Mouse (Mus musculus) forebrain, embryonic 12.5 days (tissue): ENCODE measurements at regions not wholly inside any gene's neighbourhood (a gene's known extent, or its start where the extent isn't known, plus 50 kb on each side); places are given as distances from the start of the nearest gene placed in this dataset.

Source experiments
- ATAC-seq: fragments of 200-750 bp; cut with Nextera tagmentation; 2 replicates; pipeline ENCODE4 v1.8.0; 2017; ENCODE audit warnings: moderate TSS enrichment; ENCODE audit not compliant: low FRiP score
- H3K27ac ChIP-seq: fragments of 300-500 bp; sonication (generic); 2 replicates; pipeline ENCODE4 v1.5.1; 2016; ENCODE audit warnings: mild to moderate bottlenecking
- H3K27me3 ChIP-seq: fragments of 300-500 bp; sonication (generic); 2 replicates; pipeline ENCODE4 v1.6.1; 2016; ENCODE audit warnings: mild to moderate bottlenecking
- H3K36me3 ChIP-seq: fragments of 300-500 bp; sonication (generic); replicated peaks from 2 replicates; pipeline ENCODE4 v1.6.1; 2016; ENCODE audit warnings: mild to moderate bottlenecking
- H3K4me1 ChIP-seq: fragments of 300-500 bp; sonication (generic); 2 replicates; pipeline ENCODE4 v1.6.1; 2016
- H3K4me2 ChIP-seq: fragments of 300-500 bp; sonication (generic); 2 replicates; pipeline ENCODE4 v1.6.1; 2016; ENCODE audit warnings: mild to moderate bottlenecking, moderate library complexity
- H3K4me3 ChIP-seq: fragments of 300-500 bp; sonication (generic); replicated peaks from 2 replicates; pipeline ENCODE4 v1.5.1; 2016; ENCODE audit warnings: mild to moderate bottlenecking
- H3K9ac ChIP-seq: fragments of 300-500 bp; sonication (generic); 2 replicates; pipeline ENCODE4 v1.6.1; 2016; ENCODE audit warnings: mild to moderate bottlenecking
- H3K9me3 ChIP-seq: fragments of 300-500 bp; sonication (generic); 2 replicates; pipeline ENCODE4 v1.6.1; 2016
- WGBS: fragments of 180-500 bp; shearing (Covaris S2); methylation state at CpG from one replicate; pipeline ENCODE4 v1.1.7; 2016; 5-methylcytosine and 5-hydroxymethylcytosine counted together

GRCm38 (mm10) chr5:12127484-12128265 lies 209.8 kb downstream of the 4933402N22Rik start:
- no peaks in the 10 kb centered on the region for H3K36me3 ChIP-seq
- no peak overlapping the region for H3K4me3 ChIP-seq
- no peak overlapping the region for H3K9ac ChIP-seq
- H3K27me3 ChIP-seq = no peaks in the 10 kb centered on the region
- 87% methylated on average over 4 of the region's 4 CpGs for WGBS
- no peak overlapping the region for H3K27ac ChIP-seq
- no peak for ATAC-seq
- no peaks in the 10 kb centered on the region for H3K9me3 ChIP-seq
- no peaks in the 10 kb centered on the region for H3K4me1 ChIP-seq
- no peak overlapping the region for H3K4me2 ChIP-seq

DNA sequence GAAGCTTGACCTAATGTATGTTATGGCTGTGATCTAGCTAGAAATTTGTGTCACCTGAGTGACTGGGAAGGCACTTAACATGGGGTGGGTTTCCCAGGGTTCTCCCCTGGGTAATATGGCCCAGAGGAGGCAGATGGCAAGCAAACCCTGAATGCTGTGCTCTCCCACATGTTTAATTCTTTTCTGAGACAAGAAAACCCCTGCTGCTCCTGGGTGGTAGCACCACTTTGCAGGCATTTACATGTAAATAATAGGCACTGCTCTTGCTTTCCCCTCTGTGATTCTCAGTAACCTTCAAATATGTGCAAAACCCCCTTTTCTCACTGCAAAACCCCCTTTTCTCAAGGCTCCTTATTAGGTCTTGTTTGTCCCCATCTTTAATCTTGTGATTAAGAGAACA lies 221.1 kb downstream of the 4933402N22Rik start:
- H3K9me3 ChIP-seq = no peaks in the 10 kb centered on the region

GRCm38 (mm10) chr5:12153295-12153694 lies 229.9 kb upstream of the Sema3d start:
- 75% methylated on average over 4 of the region's 4 CpGs for WGBS
- no peak overlapping the region for H3K27ac ChIP-seq
- no peak for ATAC-seq

More for the DNA sequence above, 221.1 kb downstream of the 4933402N22Rik start:
- no peaks in the 10 kb centered on the region for H3K36me3 ChIP-seq
- no peak overlapping the region for H3K27ac ChIP-seq
- no peaks in the 10 kb centered on the region for H3K4me1 ChIP-seq
- no peak overlapping the region for H3K4me3 ChIP-seq
- no peak overlapping the region for H3K4me2 ChIP-seq
- ATAC-seq = no peak
- H3K27me3 ChIP-seq = no peaks in the 10 kb centered on the region
- H3K9ac ChIP-seq = no peak overlapping the region

GRCm38 (mm10) chr5:12154551-12155091 lies 228.6 kb upstream of the Sema3d start:
- no peak overlapping the region for H3K27ac ChIP-seq
- H3K4me2 ChIP-seq = no peak overlapping the region
- no peak for ATAC-seq
- no peak overlapping the region for H3K4me3 ChIP-seq
- no peaks in the 10 kb centered on the region for H3K4me1 ChIP-seq
- H3K27me3 ChIP-seq = no peaks in the 10 kb centered on the region
- H3K36me3 ChIP-seq = no peaks in the 10 kb centered on the region
- no peaks in the 10 kb centered on the region for H3K9me3 ChIP-seq
- 55% methylated on average over 3 of the region's 3 CpGs for WGBS
- no peak overlapping the region for H3K9ac ChIP-seq

More at GRCm38 (mm10) chr5:12153295-12153694, 229.9 kb upstream of the Sema3d start:
- no peaks in the 10 kb centered on the region for H3K27me3 ChIP-seq
- no peak overlapping the region for H3K4me3 ChIP-seq
- H3K9ac ChIP-seq = no peak overlapping the region
- H3K36me3 ChIP-seq = no peaks in the 10 kb centered on the region
- H3K4me2 ChIP-seq = no peak overlapping the region
- no peaks in the 10 kb centered on the region for H3K9me3 ChIP-seq
- H3K4me1 ChIP-seq = no peaks in the 10 kb centered on the region

GRCm38 (mm10) chr5:12191681-12192080 lies 191.5 kb upstream of the Sema3d start:
- no peak overlapping the region for H3K4me2 ChIP-seq
- no peak overlapping the region for H3K4me3 ChIP-seq
- no peaks in the 10 kb centered on the region for H3K4me1 ChIP-seq
- no peak overlapping the region for H3K9ac ChIP-seq
- no peaks in the 10 kb centered on the region for H3K27me3 ChIP-seq
- no peaks in the 10 kb centered on the region for H3K9me3 ChIP-seq
- no peaks in the 10 kb centered on the region for H3K36me3 ChIP-seq
- H3K27ac ChIP-seq = no peak overlapping the region
- no peak for ATAC-seq
- WGBS = 88% methylated on average over 1 of the region's 1 CpGs

- WGBS = 48% methylated on average over 1 of the region's 1 CpGs
- Histone ChIP-seq H3K4me1 (no peaks in the 10 kb centered on the region), H3K9me3 (no peaks in the 10 kb centered on the region), H3K27ac (no peak overlapping the region), H3K4me2 (no peak overlapping the region), H3K36me3 (no peaks in the 10 kb centered on the region), H3K27me3 (no peaks in the 10 kb centered on the region), H3K9ac (no peak overlapping the region), H3K4me3 (no peak overlapping the region)
- ATAC-seq = no peak
Observed at GRCm38 (mm10) chr5:12207452-12207851, 175.7 kb upstream of the Sema3d start.

- WGBS = 77% methylated on average over 1 of the region's 1 CpGs
- Histone ChIP-seq H3K27me3 (no peaks in the 10 kb centered on the region), H3K9ac (no peak overlapping the region), H3K36me3 (no peaks in the 10 kb centered on the region), H3K4me2 (no peak overlapping the region), H3K9me3 (no peaks in the 10 kb centered on the region), H3K4me1 (no peaks in the 10 kb centered on the region), H3K27ac (no peak overlapping the region), H3K4me3 (no peak overlapping the region)
- ATAC-seq = no peak
Observed at GRCm38 (mm10) chr5:12209631-12210030, 173.6 kb upstream of the Sema3d start.

DNA sequence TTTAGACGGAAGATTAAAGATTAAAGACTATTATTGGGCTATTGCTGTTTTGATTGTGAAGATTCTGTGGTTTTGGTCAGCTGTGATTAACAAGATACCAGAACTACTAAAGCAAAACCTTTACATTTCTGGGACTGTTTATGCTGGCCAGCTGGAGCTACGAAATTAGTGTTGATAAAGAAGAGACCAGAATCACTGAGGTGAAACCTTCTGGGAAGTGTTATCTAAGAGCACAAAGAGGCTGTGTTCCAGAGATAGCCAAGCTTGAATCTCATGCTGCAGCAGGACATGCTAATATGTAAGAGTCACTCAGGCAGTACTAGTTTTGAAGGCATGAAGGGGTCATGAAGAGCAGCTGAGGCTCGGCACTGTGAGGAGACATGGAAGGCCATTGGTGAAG lies 169.7 kb upstream of the Sema3d start:
- WGBS = 87% methylated on average over 3 of the region's 3 CpGs
- Histone ChIP-seq H3K27ac (no peak overlapping the region), H3K4me3 (no peak overlapping the region), H3K9ac (no peak overlapping the region), H3K36me3 (no peaks in the 10 kb centered on the region), H3K4me2 (no peak overlapping the region), H3K27me3 (no peaks in the 10 kb centered on the region), H3K4me1 (no peaks in the 10 kb centered on the region), H3K9me3 (no peaks in the 10 kb centered on the region)
- no peak for ATAC-seq

DNA sequence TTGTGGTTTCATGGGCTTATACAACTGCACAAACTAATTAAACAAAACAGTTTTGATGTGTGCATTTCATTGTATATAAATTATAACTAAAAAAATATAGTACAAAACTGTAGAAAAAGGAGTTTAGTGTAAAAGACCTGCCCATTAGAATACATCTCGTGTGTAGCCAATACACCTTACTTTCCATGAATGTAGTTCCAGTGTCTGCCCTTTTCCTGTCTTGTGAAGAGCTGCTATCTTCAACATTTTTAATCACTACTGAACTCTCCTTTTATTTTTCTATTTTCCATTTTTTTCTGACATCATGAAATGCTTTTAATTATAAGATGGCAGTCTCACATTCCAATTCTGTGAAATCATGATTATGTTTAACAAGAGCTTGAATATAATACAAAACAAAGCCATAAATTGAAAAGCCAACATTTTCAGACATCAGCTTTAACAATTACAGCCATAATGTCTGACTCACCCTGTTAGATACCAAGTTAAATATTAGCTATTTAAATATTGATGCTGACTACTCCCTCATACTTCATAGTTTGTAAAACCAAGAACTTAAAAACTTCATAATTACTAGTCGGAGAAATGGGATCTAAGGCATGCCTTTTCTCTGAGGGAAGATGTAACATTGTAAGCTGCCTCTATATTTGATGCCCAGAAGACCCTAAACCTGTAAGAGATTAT lies 163.6 kb upstream of the Sema3d start:
- no peaks in the 10 kb centered on the region for H3K9me3 ChIP-seq
- no peaks in the 10 kb centered on the region for H3K4me1 ChIP-seq
- no peak overlapping the region for H3K27ac ChIP-seq
- no peak overlapping the region for H3K9ac ChIP-seq
- no peak overlapping the region for H3K4me3 ChIP-seq
- H3K4me2 ChIP-seq = no peak overlapping the region
- no peak for ATAC-seq
- 91% methylated on average over 2 of the region's 2 CpGs for WGBS
- H3K27me3 ChIP-seq = no peaks in the 10 kb centered on the region
- no peaks in the 10 kb centered on the region for H3K36me3 ChIP-seq

DNA sequence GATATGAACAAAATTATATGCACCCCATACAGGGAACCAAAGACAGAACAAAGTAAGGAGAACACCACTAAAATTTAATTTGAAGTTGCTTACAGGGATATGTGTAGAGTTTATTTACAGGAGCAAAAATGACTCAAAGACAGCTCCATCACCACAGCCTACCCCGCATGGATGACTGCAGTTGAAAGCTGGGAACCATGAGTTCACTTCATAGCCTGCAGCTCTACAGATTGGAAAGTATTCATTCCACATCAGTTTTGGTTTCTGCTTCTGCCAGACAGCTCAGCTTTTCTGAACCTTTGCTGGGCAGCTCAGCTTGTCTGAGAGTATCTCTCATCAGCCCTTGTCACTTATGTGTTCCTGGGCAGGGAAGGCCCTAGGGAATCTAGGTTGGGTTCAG lies 160.6 kb upstream of the Sema3d start:
- Histone ChIP-seq H3K4me3 (no peak overlapping the region), H3K4me1 (no peaks in the 10 kb centered on the region), H3K9me3 (no peaks in the 10 kb centered on the region), H3K9ac (no peak overlapping the region), H3K27me3 (no peaks in the 10 kb centered on the region), H3K36me3 (no peaks in the 10 kb centered on the region), H3K27ac (no peak overlapping the region), H3K4me2 (no peak overlapping the region)
- ATAC-seq = no peak
- WGBS = 86% methylated on average over 1 of the region's 1 CpGs

DNA sequence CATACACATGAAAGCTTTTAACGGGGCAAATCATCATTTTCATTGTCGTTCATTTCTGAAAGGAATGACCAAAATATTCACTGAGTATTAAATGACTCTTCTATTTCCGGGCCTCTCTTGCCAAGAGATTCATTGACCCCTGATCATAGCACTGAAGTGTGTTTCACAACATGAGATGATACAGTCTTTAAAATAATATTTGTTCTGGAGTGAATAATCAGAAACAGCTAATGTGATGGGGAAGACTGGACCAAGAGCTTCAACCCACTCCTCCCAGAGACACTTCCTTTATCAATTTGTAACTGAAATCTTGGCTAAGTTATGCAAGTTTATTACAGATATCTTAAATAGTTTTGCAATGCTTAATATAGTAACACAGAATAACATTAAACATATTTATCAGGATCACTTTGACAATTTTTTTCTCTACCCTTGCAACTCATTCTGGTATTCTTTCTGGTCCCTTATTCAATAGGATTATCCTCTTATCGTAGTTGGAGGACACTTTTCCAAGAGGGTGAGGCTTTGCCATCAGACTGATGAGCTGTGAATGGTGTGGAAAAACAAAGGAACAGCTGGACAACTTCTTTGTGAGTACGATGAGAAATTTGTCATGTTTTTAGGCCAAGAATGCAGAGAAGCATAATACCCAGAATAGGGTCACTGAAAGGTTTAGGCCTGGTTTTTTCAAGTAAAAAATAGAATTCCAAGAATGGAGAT lies 149.6 kb upstream of the Sema3d start:
- H3K9me3 ChIP-seq = no peaks in the 10 kb centered on the region
- H3K27me3 ChIP-seq = no peaks in the 10 kb centered on the region
- no peak overlapping the region for H3K27ac ChIP-seq

GRCm38 (mm10) chr5:12243179-12243805 lies 139.9 kb upstream of the Sema3d start:
- Histone ChIP-seq H3K27ac (no peak overlapping the region), H3K27me3 (no peaks in the 10 kb centered on the region), H3K4me3 (no peak overlapping the region), H3K36me3 (no peaks in the 10 kb centered on the region), H3K9me3 (no peaks in the 10 kb centered on the region), H3K4me1 (no peaks in the 10 kb centered on the region), H3K9ac (no peak overlapping the region), H3K4me2 (no peak overlapping the region)
- WGBS = 80% methylated on average over 9 of the region's 9 CpGs
- ATAC-seq = no peak

More for the DNA sequence above, 149.6 kb upstream of the Sema3d start:
- Histone ChIP-seq H3K4me3 (no peak overlapping the region), H3K4me2 (no peak overlapping the region), H3K36me3 (no peaks in the 10 kb centered on the region), H3K4me1 (no peaks in the 10 kb centered on the region), H3K9ac (no peak overlapping the region)
- WGBS = 65% methylated on average over 5 of the region's 5 CpGs
- no peak for ATAC-seq
